8 mouse cellular contexts compared by ENCODE assay signal in genomic region chr6:31288421-31289233, GRCm38 (mm10).
DNase-seq lines count a peak whose midpoint lies in the region; ATAC-seq lines count a peak whose summit lies in the region.

No protein-coding gene starts in this region.

- no peaks in the 10 kb centered on the region for H3K4me1 ChIP-seq in liver, embryonic 11.5 days (replicated peaks; ENCODE audit: control insufficient read depth, insufficient read depth, low read length)

- no peak overlapping the region for H3K9ac ChIP-seq in liver, embryonic 11.5 days (ENCODE audit: low read depth, low read length)

- H3K4me2 ChIP-seq in liver, embryonic 11.5 days = no peak overlapping the region

- no peak overlapping the region for H3K27ac ChIP-seq in liver, embryonic 11.5 days (ENCODE audit: low read depth, low read length)

- peak; percentile 67 for ATAC-seq in cerebellum, adult (ENCODE audit: insufficient number of reproducible peaks, low FRiP score, low TSS enrichment)
- no peak for ATAC-seq in liver, embryonic 11.5 days (replicated peaks; ENCODE audit: low FRiP score)

- no peak for DNase-seq in cerebellum, postnatal 4 days (ENCODE audit: low spot score in 2 of 2)
- peak; percentile 63 for DNase-seq in right cerebral cortex, postnatal 25 days
- no peak for DNase-seq in right cerebral cortex, postnatal 4 days
- DNase-seq in heart, adult 8-10 months (ENCODE audit: low spot score) = peak; percentile 60
- peak; percentile 67 to 74 for DNase-seq in left cerebral cortex, postnatal 36 days (ENCODE audit: low spot score in 2 of 2)
- no peak for DNase-seq in spleen, postnatal 4 days (ENCODE audit: low spot score in 2 of 2)
- no peak for DNase-seq in liver, embryonic 11.5 days (ENCODE audit: low spot score)

- H3K9me3 ChIP-seq in liver, embryonic 11.5 days (ENCODE audit: control insufficient read depth, low read length) = no peaks in the 10 kb centered on the region

- H3K4me3 ChIP-seq in liver, embryonic 11.5 days (ENCODE audit: low read depth, low read length) = no peak overlapping the region

- H3K27me3 ChIP-seq in liver, embryonic 11.5 days (replicated peaks; ENCODE audit: control insufficient read depth, insufficient read depth, low read length) = 0 out of 2 replicates have a peak, but pooled peaks cover 2% of the 10 kb centered on the region

- intact Hi-C loops in left cerebral cortex, postnatal 36 days (cut with DNase I) = loop anchor here (5.0 kb wide), 1 partner anchor 44 kb away; no protein-coding TSS in a partner anchor

- H3K36me3 ChIP-seq in liver, embryonic 11.5 days (ENCODE audit: control insufficient read depth, insufficient read depth, low read length) = no peaks in the 10 kb centered on the region

- 42% methylated on average over 14 of the region's 14 CpGs for WGBS in liver, embryonic 11.5 days

Comparison
In these comparisons a context has a peak if more than half of its experiments do, and no peak if none do; other contexts are left out.
1. DNase-seq: peak in right cerebral cortex, postnatal 25 days (single experiment), heart, adult 8-10 months (single experiment) and left cerebral cortex, postnatal 36 days (2 of 2); none in cerebellum, postnatal 4 days (0 of 2), right cerebral cortex, postnatal 4 days (single experiment), spleen, postnatal 4 days (0 of 2) and liver, embryonic 11.5 days (single experiment).